Mouse (Mus musculus): ENCODE measurements at regions not wholly inside any gene's neighbourhood (a gene's known extent, or its start where the extent isn't known, plus 50 kb on each side); places are given as distances from the start of the nearest gene placed in this dataset.
A peak's percentile ranks its signal among the peaks of the same experiment; 100 is the strongest.

GRCm38 (mm10) chr6:51302240-51302639 is 130.2 kb upstream of the Nfe2l3 start:
- WGBS, result 91% methylated on average over 7 of the region's 7 CpGs
- H3K27me3 ChIP-seq (replicated peaks; ENCODE audit: control insufficient read depth, insufficient read depth, low read length), result no peaks in the 10 kb centered on the region
- H3K27ac ChIP-seq (replicated peaks; ENCODE audit: low read depth, low read length), result no peak overlapping the region
- peaks cover 8% of the 10 kb centered on the region for H3K9me3 ChIP-seq (ENCODE audit: control insufficient read depth, low read length)
- H3K4me1 ChIP-seq (ENCODE audit: control insufficient read depth, insufficient read depth, low read length), result no peaks in the 10 kb centered on the region
- ATAC-seq (ENCODE audit: low read depth), result no peak
- H3K9ac ChIP-seq (ENCODE audit: low read depth, low read length), result no peak overlapping the region
- H3K4me3 ChIP-seq (ENCODE audit: low read depth, low read length), result no peak overlapping the region
- no peak overlapping the region for H3K4me2 ChIP-seq (ENCODE audit: low read depth, low read length)
- DNase-seq (ENCODE audit: low spot score), result no peak
- H3K36me3 ChIP-seq (ENCODE audit: control insufficient read depth, insufficient read depth, low read length), result no peaks in the 10 kb centered on the region

DNA sequence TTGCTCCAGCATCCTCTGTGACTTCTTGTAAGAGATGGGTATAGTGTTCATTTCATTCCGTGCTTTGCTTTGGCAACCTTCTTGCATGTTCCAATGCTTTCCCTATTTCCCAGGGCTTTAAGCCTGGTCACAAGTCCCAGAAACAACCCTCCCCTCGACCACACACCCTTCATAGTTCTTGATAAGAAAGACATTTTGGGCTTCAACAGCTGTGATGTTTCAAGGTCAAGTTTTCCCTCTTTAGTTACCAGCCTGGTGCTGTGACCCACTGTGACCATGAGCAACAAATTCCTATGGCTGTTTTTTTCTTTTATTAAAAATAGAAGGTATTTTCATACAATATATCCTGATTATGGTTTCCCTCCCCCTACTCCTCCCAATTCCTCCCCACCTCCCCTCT is 114.1 kb upstream of the Nfe2l3 start:
- Histone ChIP-seq H3K4me3 (ENCODE audit: low read depth, low read length) (no peak overlapping the region), H3K4me1 (ENCODE audit: control insufficient read depth, insufficient read depth, low read length) (peaks cover 9% of the 10 kb centered on the region), H3K4me2 (ENCODE audit: low read depth, low read length) (no peak overlapping the region), H3K27ac (replicated peaks; ENCODE audit: low read depth, low read length) (no peak overlapping the region), H3K27me3 (replicated peaks; ENCODE audit: control insufficient read depth, insufficient read depth, low read length) (no peaks in the 10 kb centered on the region), H3K9me3 (ENCODE audit: control insufficient read depth, low read length) (no peaks in the 10 kb centered on the region), H3K36me3 (ENCODE audit: control insufficient read depth, insufficient read depth, low read length) (no peaks in the 10 kb centered on the region), H3K9ac (ENCODE audit: low read depth, low read length) (no peak overlapping the region)
- no peak for DNase-seq (ENCODE audit: low spot score)
- ATAC-seq (ENCODE audit: low read depth), result no peak
- WGBS, result 65% methylated on average over 2 of the region's 2 CpGs

DNA sequence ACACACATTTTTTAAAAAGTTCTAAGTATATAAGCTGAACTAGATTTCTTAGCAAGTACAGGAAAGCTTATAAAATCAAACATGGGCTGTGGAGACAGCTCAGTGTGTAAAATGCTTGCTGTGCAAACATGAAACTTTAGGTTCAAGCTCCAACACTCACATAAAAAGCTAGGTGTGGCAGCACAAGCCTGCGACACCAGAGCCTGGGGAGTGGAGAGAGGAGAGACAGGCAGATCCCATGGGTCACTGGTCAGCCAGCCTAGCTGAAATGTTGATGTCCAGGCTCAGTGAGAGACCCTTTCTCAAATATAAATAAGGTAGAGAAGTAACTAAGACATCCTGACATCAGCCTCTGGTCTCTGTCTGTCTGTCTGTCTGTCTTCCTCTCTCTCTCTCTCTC is 112.5 kb upstream of the Nfe2l3 start:
- Histone ChIP-seq H3K9ac (ENCODE audit: low read depth, low read length) (no peak overlapping the region), H3K4me1 (ENCODE audit: control insufficient read depth, insufficient read depth, low read length) (peaks cover 9% of the 10 kb centered on the region), H3K9me3 (ENCODE audit: control insufficient read depth, low read length) (no peaks in the 10 kb centered on the region), H3K27me3 (replicated peaks; ENCODE audit: control insufficient read depth, insufficient read depth, low read length) (no peaks in the 10 kb centered on the region), H3K36me3 (ENCODE audit: control insufficient read depth, insufficient read depth, low read length) (no peaks in the 10 kb centered on the region), H3K27ac (replicated peaks; ENCODE audit: low read depth, low read length) (no peak overlapping the region), H3K4me2 (ENCODE audit: low read depth, low read length) (no peak overlapping the region), H3K4me3 (ENCODE audit: low read depth, low read length) (no peak overlapping the region)
- no peak for ATAC-seq (ENCODE audit: low read depth)
- no peak for DNase-seq (ENCODE audit: low spot score)
- WGBS, result 76% methylated on average over 1 of the region's 1 CpGs

GRCm38 (mm10) chr6:51320676-51321419 is 111.6 kb upstream of the Nfe2l3 start:
- peaks cover 9% of the 10 kb centered on the region for H3K4me1 ChIP-seq (ENCODE audit: control insufficient read depth, insufficient read depth, low read length)
- H3K9ac ChIP-seq (ENCODE audit: low read depth, low read length), result no peak overlapping the region
- DNase-seq (ENCODE audit: low spot score), result no peak
- H3K9me3 ChIP-seq (ENCODE audit: control insufficient read depth, low read length), result no peaks in the 10 kb centered on the region
- 50% methylated on average over 8 of the region's 8 CpGs for WGBS
- ATAC-seq (ENCODE audit: low read depth), result no peak
- H3K27me3 ChIP-seq (replicated peaks; ENCODE audit: control insufficient read depth, insufficient read depth, low read length), result no peaks in the 10 kb centered on the region
- no peak overlapping the region for H3K4me2 ChIP-seq (ENCODE audit: low read depth, low read length)
- no peak overlapping the region for H3K4me3 ChIP-seq (ENCODE audit: low read depth, low read length)
- no peaks in the 10 kb centered on the region for H3K36me3 ChIP-seq (ENCODE audit: control insufficient read depth, insufficient read depth, low read length)
- no peak overlapping the region for H3K27ac ChIP-seq (replicated peaks; ENCODE audit: low read depth, low read length)

- WGBS, result 84% methylated on average over 2 of the region's 2 CpGs
- no peak overlapping the region for H3K9ac ChIP-seq (ENCODE audit: low read depth, low read length)
- no peak for DNase-seq (ENCODE audit: low spot score)
- 0 out of 2 replicates have a peak, but pooled peaks cover 5% of the 10 kb centered on the region for H3K4me1 ChIP-seq (ENCODE audit: control insufficient read depth, insufficient read depth, low read length)
- no peak overlapping the region for H3K27ac ChIP-seq (replicated peaks; ENCODE audit: low read depth, low read length)
- no peak overlapping the region for H3K4me2 ChIP-seq (ENCODE audit: low read depth, low read length)
- no peak overlapping the region for H3K4me3 ChIP-seq (ENCODE audit: low read depth, low read length)
- no peaks in the 10 kb centered on the region for H3K27me3 ChIP-seq (replicated peaks; ENCODE audit: control insufficient read depth, insufficient read depth, low read length)
- ATAC-seq (ENCODE audit: low read depth), result no peak
- no peaks in the 10 kb centered on the region for H3K9me3 ChIP-seq (ENCODE audit: control insufficient read depth, low read length)
- H3K36me3 ChIP-seq (ENCODE audit: control insufficient read depth, insufficient read depth, low read length), result no peaks in the 10 kb centered on the region
These were observed 106.2 kb upstream of the Nfe2l3 start for GRCm38 (mm10) chr6:51326103-51326829.

DNA sequence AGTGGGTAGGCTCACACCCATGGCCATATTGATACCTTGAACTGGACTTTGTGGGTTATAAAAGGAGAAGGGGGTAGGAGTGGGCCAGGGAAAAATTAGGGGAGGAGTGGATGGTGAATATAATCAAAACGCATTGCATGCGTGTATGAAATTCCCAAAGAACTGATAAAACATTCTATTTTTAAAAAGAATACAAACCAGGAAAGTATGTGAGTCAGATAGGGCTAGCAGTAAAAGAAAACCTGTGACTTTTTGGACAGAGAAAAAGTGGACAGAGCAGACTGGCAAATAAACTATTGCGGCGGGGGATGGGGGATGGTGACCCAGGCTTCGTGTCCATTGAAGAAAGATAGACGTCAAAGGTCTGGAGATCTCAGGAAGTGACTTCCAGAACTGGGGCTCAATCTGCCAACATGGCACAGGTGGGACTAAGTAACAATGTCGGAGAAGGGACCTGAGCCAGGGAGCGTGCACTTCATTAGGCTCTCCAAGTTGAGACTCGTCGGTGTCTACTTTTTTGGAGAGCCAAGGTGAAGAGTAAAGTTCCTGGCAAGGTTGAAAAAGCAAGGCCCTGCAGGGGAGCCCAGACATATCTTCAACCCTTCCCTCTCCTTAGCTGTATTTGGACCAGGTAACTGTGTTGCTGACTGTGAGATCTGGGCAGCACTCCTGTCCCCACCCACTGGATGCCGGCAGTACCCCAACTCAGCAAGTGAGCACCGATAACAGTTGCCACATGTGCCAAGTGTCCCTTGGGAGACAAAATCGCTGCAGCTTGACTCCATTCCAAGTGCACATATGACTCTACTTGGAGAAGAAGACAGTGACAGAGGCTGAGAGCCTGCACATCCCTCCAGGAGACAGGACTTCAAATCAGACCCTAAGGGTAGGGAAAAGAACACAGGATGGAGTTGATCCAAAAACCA is 103.1 kb upstream of the Nfe2l3 start:
- DNase-seq (ENCODE audit: low spot score), result no peak
- H3K36me3 ChIP-seq (ENCODE audit: control insufficient read depth, insufficient read depth, low read length), result no peaks in the 10 kb centered on the region
- H3K27ac ChIP-seq (replicated peaks; ENCODE audit: low read depth, low read length), result no peak overlapping the region
- no peak overlapping the region for H3K9ac ChIP-seq (ENCODE audit: low read depth, low read length)
- 75% methylated on average over 13 of the region's 13 CpGs for WGBS
- H3K4me3 ChIP-seq (ENCODE audit: low read depth, low read length), result no peak overlapping the region
- H3K4me2 ChIP-seq (ENCODE audit: low read depth, low read length), result no peak overlapping the region
- no peaks in the 10 kb centered on the region for H3K27me3 ChIP-seq (replicated peaks; ENCODE audit: control insufficient read depth, insufficient read depth, low read length)
- H3K4me1 ChIP-seq (ENCODE audit: control insufficient read depth, insufficient read depth, low read length), result peaks cover 26% of the 10 kb centered on the region
- no peaks in the 10 kb centered on the region for H3K9me3 ChIP-seq (ENCODE audit: control insufficient read depth, low read length)
- ATAC-seq (ENCODE audit: low read depth), result no peak

- no peaks in the 10 kb centered on the region for H3K27me3 ChIP-seq (replicated peaks; ENCODE audit: control insufficient read depth, insufficient read depth, low read length)
- H3K9ac ChIP-seq (ENCODE audit: low read depth, low read length), result no peak overlapping the region
- H3K4me3 ChIP-seq (ENCODE audit: low read depth, low read length), result no peak overlapping the region
- H3K4me2 ChIP-seq (ENCODE audit: low read depth, low read length), result no peak overlapping the region
- WGBS, result 54% methylated on average over 5 of the region's 5 CpGs
- DNase-seq (ENCODE audit: low spot score), result no peak
- no peaks in the 10 kb centered on the region for H3K9me3 ChIP-seq (ENCODE audit: control insufficient read depth, low read length)
- no peak for ATAC-seq (ENCODE audit: low read depth)
- H3K4me1 ChIP-seq (ENCODE audit: control insufficient read depth, insufficient read depth, low read length), result peaks cover 35% of the 10 kb centered on the region
- no peaks in the 10 kb centered on the region for H3K36me3 ChIP-seq (ENCODE audit: control insufficient read depth, insufficient read depth, low read length)
- H3K27ac ChIP-seq (replicated peaks; ENCODE audit: low read depth, low read length), result no peak overlapping the region
These were observed 102.3 kb upstream of the Nfe2l3 start for GRCm38 (mm10) chr6:51330069-51330706.

GRCm38 (mm10) chr6:51332841-51333240 is 99.6 kb upstream of the Nfe2l3 start:
- H3K27me3 ChIP-seq (replicated peaks; ENCODE audit: control insufficient read depth, insufficient read depth, low read length), result no peaks in the 10 kb centered on the region
- H3K4me3 ChIP-seq (ENCODE audit: low read depth, low read length), result no peak overlapping the region
- H3K27ac ChIP-seq (replicated peaks; ENCODE audit: low read depth, low read length), result peak overlapping the region; percentile 92
- peak overlapping the region; percentile 8; the same call in 1 of the 2 replicates for H3K4me2 ChIP-seq (ENCODE audit: low read depth, low read length)
- WGBS, result 31% methylated on average over 11 of the region's 11 CpGs
- no peaks in the 10 kb centered on the region for H3K9me3 ChIP-seq (ENCODE audit: control insufficient read depth, low read length)
- H3K4me1 ChIP-seq (ENCODE audit: control insufficient read depth, insufficient read depth, low read length), result peaks cover 43% of the 10 kb centered on the region
- H3K36me3 ChIP-seq (ENCODE audit: control insufficient read depth, insufficient read depth, low read length), result no peaks in the 10 kb centered on the region
- DNase-seq (ENCODE audit: low spot score) (peak; percentile 86), ATAC-seq (ENCODE audit: low read depth) (peak; percentile 41; the same call in 1 of the 2 replicates)
- H3K9ac ChIP-seq (ENCODE audit: low read depth, low read length), result no peak overlapping the region
